Mouse (Mus musculus) cerebellum, postnatal 4 days (tissue): Measurements from ENCODE around the gene 1110051M20Rik.
"Not testable (repeated sequence)": the region's sequence is repeated elsewhere in the genome, so short reads cannot be mapped to it uniquely, and the experiment has no call there.

Experiments
- DNase-seq, 2 experiments: peaks; one replicate each; pipeline ENCODE4 v3.0.0; 2022; ENCODE audit warnings: low spot score in 2 of 2, mixed read lengths in 1 of 2

Gene 1110051M20Rik

DNA sequence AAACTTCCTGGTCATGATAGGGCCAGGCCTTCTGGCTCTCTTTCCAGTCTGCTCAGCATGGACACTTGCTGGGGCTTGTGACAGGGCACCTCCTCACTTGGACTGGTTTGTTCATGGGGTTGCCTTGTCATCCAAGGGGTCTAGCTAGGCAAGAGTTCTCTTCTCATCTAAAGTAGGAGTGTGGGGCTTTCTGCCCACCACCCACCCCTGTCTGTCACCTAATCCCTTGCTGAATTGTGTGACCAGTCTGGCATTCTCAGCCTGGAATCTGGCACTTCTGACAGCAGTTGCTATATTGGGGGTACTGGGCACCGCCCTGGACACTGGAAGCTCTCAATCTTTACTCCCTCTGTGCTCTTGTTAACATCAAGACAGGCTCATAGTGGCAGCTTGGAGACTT, 185.0 kb downstream of the 1110051M20Rik start:
- DNase-seq, result no peak

DNA sequence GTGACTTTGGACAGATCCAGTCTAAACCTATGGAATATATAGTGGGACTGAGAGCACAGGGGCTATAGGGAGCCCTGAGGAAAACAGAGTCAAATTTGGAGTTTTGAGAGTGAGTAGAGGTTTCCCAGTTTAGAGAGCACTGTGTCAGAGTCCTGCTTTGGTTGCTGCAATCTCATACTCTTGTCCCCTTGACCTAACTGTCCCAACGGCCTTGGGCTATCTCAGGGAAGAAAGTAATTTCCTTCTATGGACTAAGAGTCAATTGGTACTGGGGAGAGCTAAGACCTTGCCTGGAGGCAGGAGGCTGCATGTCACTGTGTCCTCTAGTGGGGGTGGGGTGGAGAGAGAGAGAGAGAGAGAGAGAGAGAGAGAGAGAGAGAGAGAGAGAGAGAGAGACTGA, 185.7 kb downstream of the 1110051M20Rik start:
- DNase-seq, result no peak

- peak in 1 of 2 experiments; percentile 18 for DNase-seq
These were observed 186.4 kb downstream of the 1110051M20Rik start for GRCm38 (mm10) chr2:91258054-91258453.

- peak; percentile 30 to 53 for DNase-seq
These were observed 187.2 kb downstream of the 1110051M20Rik start for GRCm38 (mm10) chr2:91257126-91257980.

- peak; percentile 30 to 54 for DNase-seq
These were observed 188.0 kb downstream of the 1110051M20Rik start for GRCm38 (mm10) chr2:91256256-91257125.

GRCm38 (mm10) chr2:91255661-91256150, 188.8 kb downstream of the 1110051M20Rik start, which contains the start of gene Pacsin3:
Pacsin3 (plus strand) TSS chr2:91255954.
- DNase-seq, result peak in 1 of 2 experiments; percentile 23

GRCm38 (mm10) chr2:91254725-91255380, 189.7 kb downstream of the 1110051M20Rik start:
- no peak for DNase-seq

DNA sequence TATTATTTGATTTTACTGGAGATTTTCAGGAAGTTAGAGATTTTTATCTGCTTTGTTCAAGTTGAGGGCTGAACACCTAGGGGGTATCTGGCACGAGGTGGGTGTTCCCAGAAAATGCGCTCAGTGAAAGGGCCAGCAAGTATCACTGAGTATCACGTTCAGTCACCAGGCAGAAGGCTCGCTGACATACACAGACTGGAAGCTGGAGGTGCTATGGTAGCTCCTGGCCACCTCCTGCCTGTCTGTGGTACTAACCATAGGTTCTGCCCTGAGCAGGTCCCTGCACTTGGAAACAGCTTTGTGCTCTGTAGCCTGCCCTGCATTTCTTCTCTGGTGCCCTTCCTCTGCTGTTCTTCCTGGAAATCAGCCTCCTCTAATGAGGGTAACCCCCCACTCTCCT, 192.0 kb downstream of the 1110051M20Rik start:
- DNase-seq, result no peak

GRCm38 (mm10) chr2:91252001-91252400, 192.5 kb downstream of the 1110051M20Rik start:
- DNase-seq, result no peak

DNA sequence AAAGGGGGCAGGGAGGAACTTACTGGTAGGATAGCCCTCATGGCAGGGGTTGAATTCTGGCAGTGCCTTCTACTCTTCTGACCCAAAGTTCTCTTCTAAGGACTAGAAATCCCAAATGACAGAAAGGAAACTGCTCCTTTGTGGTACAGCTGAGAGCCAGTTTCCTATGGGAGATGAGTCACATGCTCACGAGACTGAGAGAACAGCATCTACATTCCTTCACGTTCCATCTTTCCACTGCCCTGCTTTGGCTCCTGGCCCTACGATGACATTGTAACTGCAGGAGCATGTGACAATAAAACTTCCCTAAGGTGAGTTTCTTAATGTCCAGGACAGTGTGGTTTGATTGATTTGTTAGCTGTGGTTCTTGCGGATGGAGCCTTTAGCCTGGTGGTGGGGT, 196.1 kb downstream of the 1110051M20Rik start:
- no peak for DNase-seq

- no peak for DNase-seq
These were observed 199.8 kb downstream of the 1110051M20Rik start for GRCm38 (mm10) chr2:91244557-91245228.

- no peak for DNase-seq
These were observed 201.1 kb downstream of the 1110051M20Rik start for GRCm38 (mm10) chr2:91243416-91243815.

GRCm38 (mm10) chr2:91242547-91242946, 202.0 kb downstream of the 1110051M20Rik start:
- no peak for DNase-seq

- DNase-seq, result not testable (repeated sequence)
These were observed 206.9 kb downstream of the 1110051M20Rik start for GRCm38 (mm10) chr2:91237511-91238080.

DNA sequence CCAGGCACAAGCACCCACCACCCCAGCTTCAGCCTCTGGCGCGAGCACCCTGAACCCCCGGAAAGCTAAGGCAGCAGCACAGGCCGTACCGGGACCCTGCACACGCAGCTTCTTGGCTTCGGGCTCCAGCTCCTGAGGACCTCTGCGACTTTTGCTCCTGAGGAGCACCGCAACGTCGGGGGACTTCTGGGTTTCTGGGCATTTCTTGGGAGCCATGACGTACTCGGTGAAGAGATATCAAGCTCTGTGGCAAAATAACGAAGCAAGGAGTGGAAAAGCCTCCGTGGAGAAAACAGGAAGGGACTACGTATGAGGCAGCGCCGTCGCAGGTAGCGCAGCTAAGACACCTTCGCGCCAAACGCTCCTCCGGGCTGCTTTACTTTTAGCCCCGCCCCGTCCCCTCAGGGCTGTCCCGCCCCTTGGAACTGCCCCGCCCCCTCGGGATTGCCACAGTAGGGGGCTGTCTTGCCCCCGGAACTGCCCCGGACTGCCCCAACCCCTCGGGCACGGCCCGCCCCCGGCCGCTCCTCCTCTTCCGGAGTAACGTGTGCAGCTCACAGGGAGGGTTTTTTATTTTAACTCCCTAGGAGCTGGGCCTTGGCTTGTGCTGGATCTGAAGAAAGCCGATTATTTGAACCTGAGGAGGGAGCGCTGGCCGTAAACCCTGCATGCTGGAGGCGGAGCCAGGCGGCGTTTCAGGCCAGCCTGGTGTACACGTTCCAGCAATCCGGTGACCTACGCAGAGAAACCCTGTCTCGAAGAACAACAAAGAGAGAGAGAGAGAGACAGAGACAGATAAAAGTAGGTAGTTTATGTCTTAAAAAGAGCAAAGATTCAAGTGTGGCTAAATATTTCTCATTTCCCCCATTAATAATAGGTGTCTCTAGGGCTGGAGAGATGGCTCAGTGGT, 207.6 kb downstream of the 1110051M20Rik start, which contains the start of gene Ddb2:
TSS of gene Ddb2 (minus strand) at position 382 of the 910 bp plus-strand sequence.
- DNase-seq, result peak; percentile 79 to 96

DNA sequence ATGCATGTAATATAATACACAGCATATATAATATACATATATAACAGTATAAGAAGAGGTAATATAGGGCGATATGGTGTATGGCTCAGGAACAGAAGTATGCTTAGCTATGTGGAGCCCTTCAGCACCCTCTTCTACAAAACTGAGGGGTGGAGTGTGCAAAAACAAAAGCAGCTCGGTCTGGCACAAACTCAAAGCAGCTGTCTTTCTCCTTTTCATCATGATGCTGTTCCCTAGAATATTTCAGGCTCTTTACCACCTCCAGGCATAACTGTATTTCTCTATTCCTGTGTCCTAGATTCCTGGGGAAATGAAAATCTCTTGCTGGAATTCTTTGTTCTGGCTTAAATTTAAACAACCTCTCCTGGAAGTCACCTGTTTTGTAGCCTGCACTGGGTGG, 214.8 kb downstream of the 1110051M20Rik start:
- DNase-seq, result no peak
